Mouse (Mus musculus) cerebellum, adult 18-20 months (tissue): ENCODE results near the gene Hk1.

Source experiments
- DNase-seq, 2 experiments: peaks; one replicate each; pipeline ENCODE4 v3.0.0; 2021

Gene Hk1

GRCm38 (mm10) chr10:62264299-62264698 lies 115.4 kb downstream of the Hk1 start:
- no peak for DNase-seq

GRCm38 (mm10) chr10:62261115-62261886 lies 118.4 kb downstream of the Hk1 start:
- peak; percentile 74 to 76 for DNase-seq

- DNase-seq = no peak
These were observed 121.4 kb downstream of the Hk1 start for GRCm38 (mm10) chr10:62258298-62258697.

GRCm38 (mm10) chr10:62252496-62253235 lies 127.0 kb downstream of the Hk1 start:
- DNase-seq = no peak

- no peak for DNase-seq
These were observed 127.7 kb downstream of the Hk1 start, which contains the start of gene Tacr2 for GRCm38 (mm10) chr10:62252000-62252488. TSS of gene Tacr2 (plus strand) at chr10:62252438.

- DNase-seq = no peak
These were observed 131.9 kb downstream of the Hk1 start for GRCm38 (mm10) chr10:62247815-62248214.

- no peak for DNase-seq
These were observed 132.6 kb downstream of the Hk1 start for GRCm38 (mm10) chr10:62247156-62247555.

GRCm38 (mm10) chr10:62244067-62244466 lies 135.6 kb downstream of the Hk1 start:
- DNase-seq = no peak

- DNase-seq = peak; percentile 58 to 70
These were observed 136.8 kb downstream of the Hk1 start for GRCm38 (mm10) chr10:62242896-62243295.

- DNase-seq = no peak
These were observed 137.3 kb downstream of the Hk1 start for GRCm38 (mm10) chr10:62242358-62242757.

GRCm38 (mm10) chr10:62239270-62239669 lies 140.4 kb downstream of the Hk1 start:
- DNase-seq = peak in 1 of 2 experiments; percentile 30

GRCm38 (mm10) chr10:62238688-62239087 lies 141.0 kb downstream of the Hk1 start:
- no peak for DNase-seq

- no peak for DNase-seq
These were observed 142.5 kb downstream of the Hk1 start for GRCm38 (mm10) chr10:62237205-62237604.

- no peak for DNase-seq
These were observed 143.5 kb downstream of the Hk1 start for GRCm38 (mm10) chr10:62236165-62236564.

GRCm38 (mm10) chr10:62231811-62232210 lies 147.9 kb downstream of the Hk1 start:
- no peak for DNase-seq

GRCm38 (mm10) chr10:62231395-62231732 lies 148.3 kb downstream of the Hk1 start:
- DNase-seq = no peak

- DNase-seq = peak; percentile 97
These were observed 148.9 kb downstream of the Hk1 start, which contains the start of gene Tspan15 for GRCm38 (mm10) chr10:62230708-62231394. TSS of gene Tspan15 (minus strand) at chr10:62231251.

- DNase-seq = peak; percentile 40 to 45
These were observed 151.6 kb downstream of the Hk1 start for GRCm38 (mm10) chr10:62228126-62228525.

GRCm38 (mm10) chr10:62225839-62226238 lies 153.9 kb downstream of the Hk1 start:
- DNase-seq = no peak

- no peak for DNase-seq
These were observed 155.5 kb downstream of the Hk1 start for GRCm38 (mm10) chr10:62224231-62224630.

- no peak for DNase-seq
These were observed 156.9 kb downstream of the Hk1 start for GRCm38 (mm10) chr10:62222777-62223176.

- DNase-seq = no peak
These were observed 158.1 kb downstream of the Hk1 start for GRCm38 (mm10) chr10:62221647-62222046.
